Mouse (Mus musculus) stomach, postnatal 0 days (tissue): ENCODE data around the gene Ggt5.

Source experiments
- CTCF ChIP-seq: IDR thresholded peaks from 2 replicates; pipeline ENCODE4 v1.5.1; 2016; ENCODE audit warnings: antibody characterized with exemption, low read depth, mild to moderate bottlenecking, moderate library complexity
- EP300 ChIP-seq: optimal IDR thresholded peaks from 2 replicates; pipeline ENCODE3; 2016; ENCODE audit warnings: antibody characterized with exemption

GRCm38 (mm10) chr10:75571937-75572336 is 17.2 kb upstream of the Ggt5 start:
- no peak for TF ChIP-seq CTCF
- TF ChIP-seq EP300: no peak
